Mouse (Mus musculus) E14TG2a.4 (cell line): ENCODE data around the gene Maco1.

Experiments used
- CTCF ChIP-seq: conservative IDR thresholded peaks from 2 replicates; pipeline ENCODE4 v1.5.1; 2014; ENCODE audit warnings: low read length
- NANOG ChIP-seq: IDR thresholded peaks from 2 replicates; pipeline ENCODE4 v1.6.1; 2014; ENCODE audit warnings: borderline replicate concordance, low read length, mixed read lengths

GRCm38 (mm10) chr4:134855371-134855770 lies 2.2 kb upstream of the Maco1 start:
- TF ChIP-seq CTCF (no peak), NANOG (no peak)
